ENCODE assay signal across 14 mouse cellular contexts in the genomic region with DNA sequence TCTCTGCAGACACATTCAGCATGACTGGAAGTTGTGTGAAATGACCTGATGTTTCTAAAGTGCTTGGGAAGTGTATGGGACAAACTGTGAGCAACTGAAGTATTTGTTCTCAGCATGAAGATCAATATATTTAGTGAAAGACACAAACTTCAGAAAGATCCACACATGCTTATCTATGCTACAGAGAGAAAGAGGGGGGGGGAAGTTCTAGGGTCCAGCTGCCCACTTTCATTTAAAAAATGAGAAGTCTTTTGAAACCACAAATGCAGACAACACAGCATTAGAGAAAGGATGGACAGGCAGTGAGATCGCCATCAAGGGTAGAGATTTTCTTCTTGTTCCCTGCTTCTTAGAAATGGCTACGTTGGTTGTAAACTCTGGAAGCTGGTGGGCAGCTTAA.
"Had no signal": no experiment of that assay in that cellular context is flagged by ENCODE, and none has a peak within 500 bp of the region (broad histone marks: within the 10 kb centered on the region; RNA-seq: fewer than 3 reads in every experiment).

No protein-coding gene starts in this region.

- H3K27me3 ChIP-seq: intestine, embryonic 15.5 days; liver, embryonic 15.5 days; midbrain, embryonic 13.5 days; neural tube, embryonic 12.5 days had no signal

- H3K9ac ChIP-seq: intestine, embryonic 15.5 days; liver, embryonic 15.5 days; midbrain, embryonic 13.5 days; neural tube, embryonic 12.5 days had no signal

- H3K4me1 ChIP-seq: intestine, embryonic 15.5 days; liver, embryonic 15.5 days had no signal

- H3K36me3 ChIP-seq: intestine, embryonic 15.5 days; liver, embryonic 15.5 days; midbrain, embryonic 13.5 days; neural tube, embryonic 12.5 days had no signal

- H3K4me2 ChIP-seq: intestine, embryonic 15.5 days; liver, embryonic 11.5 days; liver, embryonic 15.5 days had no signal

- H3K9me3 ChIP-seq: intestine, embryonic 15.5 days; liver, embryonic 15.5 days; midbrain, embryonic 13.5 days; neural tube, embryonic 12.5 days had no signal

- ATAC-seq: intestine, embryonic 15.5 days; lung, postnatal 0 days had no signal

- H3K27ac ChIP-seq: intestine, embryonic 15.5 days; liver, embryonic 15.5 days; midbrain, embryonic 13.5 days; neural tube, embryonic 12.5 days had no signal

- H3K4me3 ChIP-seq: intestine, embryonic 15.5 days; liver, embryonic 15.5 days; midbrain, embryonic 13.5 days; neural tube, embryonic 12.5 days had no signal

- DNase-seq: kidney, adult 2 months; kidney, postnatal 10 days; layer of hippocampus, adult 9-11 months; layer of hippocampus, postnatal 36 days; lung, adult 2 months; lung, postnatal 36 days; thymus, adult 18-20 months; thymus, postnatal 25 days had no signal
